Mouse (Mus musculus): ENCODE measurements around the gene Ptprj.

DNA sequence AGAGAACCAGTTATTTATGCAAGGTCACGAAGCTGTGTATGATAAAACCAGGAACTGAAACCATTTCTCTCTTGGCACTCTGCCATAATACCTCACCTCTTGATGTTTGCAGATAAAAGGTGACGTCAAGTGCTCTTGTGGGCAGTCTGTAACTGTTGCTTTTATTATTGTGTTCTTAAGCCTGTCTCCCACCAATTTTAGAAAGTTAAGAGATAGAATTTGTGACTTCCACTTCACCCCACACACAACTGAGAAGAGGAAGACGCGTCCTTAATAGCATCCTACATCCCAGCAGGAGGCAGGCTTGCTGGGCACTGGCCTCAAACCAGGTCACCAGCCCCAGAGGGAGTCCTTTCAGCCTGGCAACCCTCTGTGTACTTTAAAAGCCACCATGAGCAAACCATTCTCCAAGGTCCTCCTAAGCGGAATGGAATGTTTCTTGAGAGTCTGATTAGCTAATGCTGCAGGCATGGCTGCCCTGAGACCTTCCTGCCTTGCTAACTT, 3.2 kb upstream of the Ptprj start:
- TF ChIP-seq POLR2A (IDR thresholded peaks at IDR 0.05; ENCODE audit: low read depth, low read length) (no peak), CTCF (conservative IDR thresholded peaks at IDR 0.05; ENCODE audit: insufficient read depth, insufficient read length, low read depth, low read length) (0 out of 2 replicates have a peak, but pooled peaks have one; percentile 17)

Measured in kidney, adult 2 months (tissue).